Mouse (Mus musculus): ENCODE measurements around the gene Lin7c.

The Lin7c gene

GRCm38 (mm10) chr2:109917496-109918413 lies 27.1 kb downstream of the Lin7c start, which contains the start of gene Lgr4:
TSS of gene Lgr4 (plus strand) at chr2:109917647.
- CTCF ChIA-PET, result no interaction called here

GRCm38 (mm10) chr2:109918592-109919262 lies 28.1 kb downstream of the Lin7c start:
- CTCF ChIA-PET, result no interaction called here

- CTCF ChIA-PET, result no interaction called here
These were observed 29.8 kb downstream of the Lin7c start for GRCm38 (mm10) chr2:109920471-109920870.

GRCm38 (mm10) chr2:109921298-109922035 lies 30.8 kb downstream of the Lin7c start:
- CTCF ChIA-PET, result no interaction called here

- CTCF ChIA-PET, result no interaction called here
These were observed 31.7 kb downstream of the Lin7c start for GRCm38 (mm10) chr2:109922306-109922705.

GRCm38 (mm10) chr2:109923031-109923430 lies 32.4 kb downstream of the Lin7c start:
- CTCF ChIA-PET, result no interaction called here

GRCm38 (mm10) chr2:109923945-109924344 lies 33.3 kb downstream of the Lin7c start:
- CTCF ChIA-PET, result no interaction called here

- CTCF ChIA-PET, result no interaction called here
These were observed 36.3 kb downstream of the Lin7c start for GRCm38 (mm10) chr2:109926984-109927383.

GRCm38 (mm10) chr2:109927446-109927845 lies 36.8 kb downstream of the Lin7c start:
- CTCF ChIA-PET, result no interaction called here

GRCm38 (mm10) chr2:109927876-109928275 lies 37.2 kb downstream of the Lin7c start:
- CTCF ChIA-PET, result no interaction called here

- CTCF ChIA-PET, result no interaction called here
These were observed 38.1 kb downstream of the Lin7c start for GRCm38 (mm10) chr2:109928791-109929190.

- CTCF ChIA-PET, result no interaction called here
These were observed 38.6 kb downstream of the Lin7c start for GRCm38 (mm10) chr2:109929256-109929655.

- CTCF ChIA-PET, result interaction anchor here (0.7 kb wide), 1 partner anchor 46 kb away, joined by 3 read pairs; no protein-coding TSS in a partner anchor
These were observed 39.7 kb downstream of the Lin7c start for GRCm38 (mm10) chr2:109930366-109930765.

GRCm38 (mm10) chr2:109930771-109931170 lies 40.1 kb downstream of the Lin7c start:
- CTCF ChIA-PET, result no interaction called here

- CTCF ChIA-PET, result no interaction called here
These were observed 41.5 kb downstream of the Lin7c start for GRCm38 (mm10) chr2:109931978-109932780.

GRCm38 (mm10) chr2:109933151-109933550 lies 42.5 kb downstream of the Lin7c start:
- CTCF ChIA-PET, result no interaction called here

- CTCF ChIA-PET, result interaction anchor here (0.6 kb wide), 1 partner anchor 340 kb away, joined by 3 read pairs; no protein-coding TSS in a partner anchor
These were observed 43.4 kb downstream of the Lin7c start for GRCm38 (mm10) chr2:109934086-109934485.

- CTCF ChIA-PET, result no interaction called here
These were observed 44.5 kb downstream of the Lin7c start for GRCm38 (mm10) chr2:109935194-109935593.

- CTCF ChIA-PET, result no interaction called here
These were observed 45.2 kb downstream of the Lin7c start for GRCm38 (mm10) chr2:109935754-109936409.

GRCm38 (mm10) chr2:109936410-109936755 lies 45.7 kb downstream of the Lin7c start:
- CTCF ChIA-PET, result no interaction called here

- CTCF ChIA-PET, result interaction anchor here (0.6 kb wide), 1 partner anchor 55 kb away, joined by 4 read pairs; no protein-coding TSS in a partner anchor
These were observed 51.4 kb downstream of the Lin7c start for GRCm38 (mm10) chr2:109941973-109942444.
